Mouse (Mus musculus): ENCODE data around the gene Paqr4.

DNA sequence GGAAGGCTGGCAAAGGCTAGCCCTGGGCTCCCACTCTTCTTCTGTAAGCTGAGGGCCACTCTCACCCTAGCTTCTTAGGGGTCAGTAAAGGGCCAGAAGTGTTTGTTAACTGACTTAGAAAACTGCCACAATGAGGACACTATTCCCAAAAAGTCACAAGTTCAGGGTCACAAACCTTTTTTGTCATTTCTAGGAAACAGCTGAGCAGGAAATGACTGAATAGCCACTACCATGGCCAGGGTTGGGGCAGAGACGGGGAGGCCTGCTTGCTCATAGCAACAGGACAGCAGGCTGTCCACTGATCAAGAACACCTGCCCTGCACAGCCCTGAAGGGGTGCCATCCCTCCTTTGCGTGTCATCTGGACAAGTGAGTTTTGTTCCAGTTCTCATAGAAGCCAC is 36.5 kb upstream of the Paqr4 start:
- no peak for TF ChIP-seq CTCF (IDR thresholded peaks at IDR 0.05)
- no peak for TF ChIP-seq EP300 (IDR thresholded peaks at IDR 0.05)
